Mouse (Mus musculus): ENCODE measurements at regions not wholly inside any gene's neighbourhood (a gene's known extent, or its start where the extent isn't known, plus 50 kb on each side); places are given as distances from the start of the nearest gene placed in this dataset.
A peak's percentile ranks its signal among the peaks of the same experiment; 100 is the strongest.

GRCm38 (mm10) chr9:67646820-67647219 lies 87.3 kb upstream of the Tln2 start:
- Histone ChIP-seq H3K27me3 (ENCODE audit: control insufficient read depth, insufficient read depth, low read length) (no peaks in the 10 kb centered on the region), H3K9ac (ENCODE audit: low read length) (no peak overlapping the region)
- 96% methylated on average over 2 of the region's 2 CpGs for WGBS

GRCm38 (mm10) chr9:67664773-67665172 lies 94.5 kb upstream of the C2cd4b start:
- H3K9ac ChIP-seq (ENCODE audit: low read length) = no peak overlapping the region
- H3K4me2 ChIP-seq (ENCODE audit: low read length) = no peak overlapping the region
- H3K36me3 ChIP-seq (ENCODE audit: control insufficient read depth, insufficient read depth, low read length) = no peaks in the 10 kb centered on the region
- ATAC-seq (ENCODE audit: insufficient number of reproducible peaks, insufficient read depth, low FRiP score, low read depth) = no peak
- no peaks in the 10 kb centered on the region for H3K9me3 ChIP-seq (ENCODE audit: control insufficient read depth, low read length)
- no peaks in the 10 kb centered on the region for H3K27me3 ChIP-seq (ENCODE audit: control insufficient read depth, insufficient read depth, low read length)
- H3K4me3 ChIP-seq (ENCODE audit: control insufficient read depth in 1 of 2, insufficient read depth in 1 of 2, low read depth in 1 of 2, low read length in 2 of 2) = no peak overlapping the region
- H3K27ac ChIP-seq (replicated peaks in 1 of 2; ENCODE audit: control insufficient read depth in 1 of 2, insufficient read depth in 1 of 2, low read depth in 2 of 2, low read length in 2 of 2) = no peak overlapping the region
- H3K4me1 ChIP-seq (ENCODE audit: control insufficient read depth in 2 of 2, insufficient read depth in 2 of 2, low read length in 2 of 2) = peaks cover under 1 to 4% of the 10 kb centered on the region in 2 experiments; a peak in 3 of 4 replicates

More at GRCm38 (mm10) chr9:67646820-67647219, 87.3 kb upstream of the Tln2 start:
- H3K4me3 ChIP-seq (ENCODE audit: control insufficient read depth in 1 of 2, insufficient read depth in 1 of 2, low read depth in 1 of 2, low read length in 2 of 2) = no peak overlapping the region
- H3K4me2 ChIP-seq (ENCODE audit: low read length) = no peak overlapping the region
- H3K4me1 ChIP-seq (ENCODE audit: control insufficient read depth in 2 of 2, insufficient read depth in 2 of 2, low read length in 2 of 2) = no peaks in the 10 kb centered on the region
- no peaks in the 10 kb centered on the region for H3K36me3 ChIP-seq (ENCODE audit: control insufficient read depth, insufficient read depth, low read length)
- no peak for ATAC-seq (ENCODE audit: insufficient number of reproducible peaks, insufficient read depth, low FRiP score, low read depth)
- no peak overlapping the region for H3K27ac ChIP-seq (replicated peaks in 1 of 2; ENCODE audit: control insufficient read depth in 1 of 2, insufficient read depth in 1 of 2, low read depth in 2 of 2, low read length in 2 of 2)
- no peaks in the 10 kb centered on the region for H3K9me3 ChIP-seq (ENCODE audit: control insufficient read depth, low read length)

GRCm38 (mm10) chr9:67670261-67671020 lies 88.8 kb upstream of the C2cd4b start:
- no peak for ATAC-seq (ENCODE audit: insufficient number of reproducible peaks, insufficient read depth, low FRiP score, low read depth)
- WGBS = 52% methylated on average over 12 of the region's 12 CpGs
- Histone ChIP-seq H3K9me3 (ENCODE audit: control insufficient read depth, low read length) (no peaks in the 10 kb centered on the region), H3K27ac (replicated peaks in 1 of 2; ENCODE audit: control insufficient read depth in 1 of 2, insufficient read depth in 1 of 2, low read depth in 2 of 2, low read length in 2 of 2) (peak overlapping the region; percentile 8 to 64), H3K4me3 (ENCODE audit: control insufficient read depth in 1 of 2, insufficient read depth in 1 of 2, low read depth in 1 of 2, low read length in 2 of 2) (peak overlapping the region; percentile 19 to 25; a peak in 2 of 4 replicates), H3K4me2 (ENCODE audit: low read length) (peak overlapping the region; percentile 60), H3K4me1 (ENCODE audit: control insufficient read depth in 2 of 2, insufficient read depth in 2 of 2, low read length in 2 of 2) (peaks cover 2 to 7% of the 10 kb centered on the region in 2 experiments), H3K27me3 (ENCODE audit: control insufficient read depth, insufficient read depth, low read length) (no peaks in the 10 kb centered on the region), H3K9ac (ENCODE audit: low read length) (peak overlapping the region; percentile 58), H3K36me3 (ENCODE audit: control insufficient read depth, insufficient read depth, low read length) (no peaks in the 10 kb centered on the region)

GRCm38 (mm10) chr9:67676906-67677305 lies 82.3 kb upstream of the C2cd4b start:
- no peak for ATAC-seq (ENCODE audit: insufficient number of reproducible peaks, insufficient read depth, low FRiP score, low read depth)
- Histone ChIP-seq H3K4me1 (ENCODE audit: control insufficient read depth in 2 of 2, insufficient read depth in 2 of 2, low read length in 2 of 2) (no peaks in the 10 kb centered on the region), H3K36me3 (ENCODE audit: control insufficient read depth, insufficient read depth, low read length) (no peaks in the 10 kb centered on the region), H3K4me2 (ENCODE audit: low read length) (no peak overlapping the region), H3K9ac (ENCODE audit: low read length) (no peak overlapping the region), H3K9me3 (ENCODE audit: control insufficient read depth, low read length) (no peaks in the 10 kb centered on the region), H3K4me3 (ENCODE audit: control insufficient read depth in 1 of 2, insufficient read depth in 1 of 2, low read depth in 1 of 2, low read length in 2 of 2) (no peak overlapping the region), H3K27ac (replicated peaks in 1 of 2; ENCODE audit: control insufficient read depth in 1 of 2, insufficient read depth in 1 of 2, low read depth in 2 of 2, low read length in 2 of 2) (no peak overlapping the region), H3K27me3 (ENCODE audit: control insufficient read depth, insufficient read depth, low read length) (no peaks in the 10 kb centered on the region)
- WGBS = 44% methylated on average over 1 of the region's 1 CpGs

- Histone ChIP-seq H3K9ac (ENCODE audit: low read length) (no peak overlapping the region), H3K4me1 (ENCODE audit: control insufficient read depth in 2 of 2, insufficient read depth in 2 of 2, low read length in 2 of 2) (no peaks in the 10 kb centered on the region), H3K4me3 (ENCODE audit: control insufficient read depth in 1 of 2, insufficient read depth in 1 of 2, low read depth in 1 of 2, low read length in 2 of 2) (no peak overlapping the region), H3K9me3 (ENCODE audit: control insufficient read depth, low read length) (peaks cover 17% of the 10 kb centered on the region), H3K27ac (replicated peaks in 1 of 2; ENCODE audit: control insufficient read depth in 1 of 2, insufficient read depth in 1 of 2, low read depth in 2 of 2, low read length in 2 of 2) (no peak overlapping the region), H3K4me2 (ENCODE audit: low read length) (no peak overlapping the region), H3K36me3 (ENCODE audit: control insufficient read depth, insufficient read depth, low read length) (no peaks in the 10 kb centered on the region), H3K27me3 (ENCODE audit: control insufficient read depth, insufficient read depth, low read length) (no peaks in the 10 kb centered on the region)
- no peak for ATAC-seq (ENCODE audit: insufficient number of reproducible peaks, insufficient read depth, low FRiP score, low read depth)
- 7% methylated on average over 7 of the region's 7 CpGs for WGBS
These were observed 75.9 kb upstream of the C2cd4b start for GRCm38 (mm10) chr9:67683367-67683766.

GRCm38 (mm10) chr9:67692396-67692795 lies 66.8 kb upstream of the C2cd4b start:
- no peak for ATAC-seq (ENCODE audit: insufficient number of reproducible peaks, insufficient read depth, low FRiP score, low read depth)
- 83% methylated on average over 13 of the region's 13 CpGs for WGBS
- H3K4me1 ChIP-seq (ENCODE audit: control insufficient read depth in 2 of 2, insufficient read depth in 2 of 2, low read length in 2 of 2) = no peaks in the 10 kb centered on the region

GRCm38 (mm10) chr9:67693716-67694115 lies 65.5 kb upstream of the C2cd4b start:
- H3K9ac ChIP-seq (ENCODE audit: low read length) = no peak overlapping the region
- H3K36me3 ChIP-seq (ENCODE audit: control insufficient read depth, insufficient read depth, low read length) = no peaks in the 10 kb centered on the region
- WGBS = 29% methylated on average over 7 of the region's 7 CpGs
- H3K9me3 ChIP-seq (ENCODE audit: control insufficient read depth, low read length) = peaks cover 5% of the 10 kb centered on the region; the same call in 1 of the 2 replicates
- no peaks in the 10 kb centered on the region for H3K4me1 ChIP-seq (ENCODE audit: control insufficient read depth in 2 of 2, insufficient read depth in 2 of 2, low read length in 2 of 2)
- H3K27ac ChIP-seq (replicated peaks in 1 of 2; ENCODE audit: control insufficient read depth in 1 of 2, insufficient read depth in 1 of 2, low read depth in 2 of 2, low read length in 2 of 2) = no peak overlapping the region
- peak overlapping the region; percentile 23 for H3K4me2 ChIP-seq (ENCODE audit: low read length)
- H3K27me3 ChIP-seq (ENCODE audit: control insufficient read depth, insufficient read depth, low read length) = no peaks in the 10 kb centered on the region
- no peak overlapping the region for H3K4me3 ChIP-seq (ENCODE audit: control insufficient read depth in 1 of 2, insufficient read depth in 1 of 2, low read depth in 1 of 2, low read length in 2 of 2)
- ATAC-seq (ENCODE audit: insufficient number of reproducible peaks, insufficient read depth, low FRiP score, low read depth) = no peak

More at GRCm38 (mm10) chr9:67692396-67692795, 66.8 kb upstream of the C2cd4b start:
- no peak overlapping the region for H3K9ac ChIP-seq (ENCODE audit: low read length)
- H3K4me3 ChIP-seq (ENCODE audit: control insufficient read depth in 1 of 2, insufficient read depth in 1 of 2, low read depth in 1 of 2, low read length in 2 of 2) = no peak overlapping the region
- H3K4me2 ChIP-seq (ENCODE audit: low read length) = no peak overlapping the region
- H3K27me3 ChIP-seq (ENCODE audit: control insufficient read depth, insufficient read depth, low read length) = no peaks in the 10 kb centered on the region
- peaks cover 5% of the 10 kb centered on the region; the same call in 1 of the 2 replicates for H3K9me3 ChIP-seq (ENCODE audit: control insufficient read depth, low read length)
- no peaks in the 10 kb centered on the region for H3K36me3 ChIP-seq (ENCODE audit: control insufficient read depth, insufficient read depth, low read length)
- H3K27ac ChIP-seq (replicated peaks in 1 of 2; ENCODE audit: control insufficient read depth in 1 of 2, insufficient read depth in 1 of 2, low read depth in 2 of 2, low read length in 2 of 2) = no peak overlapping the region
